Mouse (Mus musculus): ENCODE results near the gene Olfr1156. TPM values are rescaled to one million over a fixed set of nuclear protein-coding genes. Genes with fewer than 3 reads are reported as not detected.

Gene Olfr1156
- polyA plus RNA-seq (2015; fragmentation: Nextera tagmentation; extraction: Ambion mirVana), result not detected in 2 replicates

DNA sequence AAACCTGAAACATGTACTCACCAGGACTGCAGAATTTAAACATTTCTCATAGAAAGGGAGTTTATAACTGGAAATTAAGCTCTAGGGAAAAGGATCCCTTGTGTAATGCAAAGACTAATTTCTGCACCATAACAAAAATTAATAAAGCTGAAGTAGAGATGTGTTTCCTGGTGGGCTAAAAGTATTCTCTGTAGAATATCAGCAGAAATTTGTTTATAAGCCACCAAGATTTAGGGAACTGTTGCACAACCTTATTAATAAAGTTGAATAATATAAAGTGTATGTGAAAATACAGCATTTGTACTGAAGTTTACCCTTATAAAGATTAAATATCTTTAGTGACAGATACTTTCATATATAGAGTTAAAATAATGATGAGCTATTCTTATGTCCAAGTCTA is at the start of gene Olfr1156:
Gene Olfr1156 (minus strand): TSS at position 101 of the 400 bp plus-strand sequence.
- no peaks in the 10 kb centered on the region for H3K27me3 ChIP-seq
- H3K4me1 ChIP-seq (replicated peaks), result no peaks in the 10 kb centered on the region
- no peak within 1 kb of the TSS for H3K4me2 ChIP-seq
- ATAC-seq (ENCODE audit: low read depth) (no peak), DNase-seq (no peak)
- H3K9me3 ChIP-seq (replicated peaks), result no peaks in the 10 kb centered on the region
- H3K27ac ChIP-seq, result no peak within 1 kb of the TSS
- no peak within 1 kb of the TSS for H3K9ac ChIP-seq
- H3K36me3 ChIP-seq, result no peaks in the 10 kb centered on the region
- no peak within 1 kb of the TSS for H3K4me3 ChIP-seq (replicated peaks)

- Histone ChIP-seq H3K9ac (no peak within 1 kb of the TSS), H3K4me2 (no peak within 1 kb of the TSS), H3K9me3 (replicated peaks) (no peaks in the 10 kb centered on the region), H3K27ac (no peak within 1 kb of the TSS), H3K27me3 (no peaks in the 10 kb centered on the region), H3K4me3 (replicated peaks) (no peak within 1 kb of the TSS), H3K4me1 (replicated peaks) (no peaks in the 10 kb centered on the region), H3K36me3 (no peaks in the 10 kb centered on the region)
- no peak for ATAC-seq (ENCODE audit: low read depth)
- no peak for DNase-seq
These were observed 36.9 kb upstream of the Olfr1156 start, which contains the start of gene Olfr1158 for GRCm38 (mm10) chr2:87989813-87990212. Olfr1158 (plus strand) TSS chr2:87990113.

DNA sequence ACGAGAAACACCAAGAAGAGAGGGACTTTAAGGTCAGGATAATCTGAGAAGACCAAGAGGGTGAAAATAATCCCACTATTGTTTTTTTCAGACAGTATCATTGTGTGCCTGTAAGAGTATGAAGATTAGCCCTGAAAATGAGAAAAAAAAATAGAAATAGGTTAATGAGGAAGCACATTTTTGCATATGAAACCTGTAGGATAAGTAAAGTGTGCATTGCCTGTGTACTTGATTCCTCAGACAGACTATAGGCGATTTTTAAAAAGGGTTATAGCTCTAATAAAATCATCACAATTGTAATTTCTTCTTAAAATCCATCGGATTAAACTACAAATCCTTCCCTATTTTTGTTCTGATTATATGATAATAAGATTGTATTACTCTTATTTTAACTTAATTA is 21.7 kb upstream of the Olfr1156 start, which contains the start of gene Olfr74:
Gene Olfr74 (minus strand): TSS at position 101 of the 400 bp plus-strand sequence.
- no peaks in the 10 kb centered on the region for H3K9me3 ChIP-seq (replicated peaks)
- no peaks in the 10 kb centered on the region for H3K4me1 ChIP-seq (replicated peaks)
- H3K9ac ChIP-seq, result no peak within 1 kb of the TSS
- DNase-seq (no peak), ATAC-seq (ENCODE audit: low read depth) (no peak)
- WGBS (ENCODE audit: insufficient replicate concordance), result 36% methylated on average over 3 of the region's 3 CpGs
- no peaks in the 10 kb centered on the region for H3K27me3 ChIP-seq
- H3K36me3 ChIP-seq, result no peaks in the 10 kb centered on the region
- no peak within 1 kb of the TSS for H3K27ac ChIP-seq
- no peak within 1 kb of the TSS for H3K4me3 ChIP-seq (replicated peaks)
- no peak within 1 kb of the TSS for H3K4me2 ChIP-seq

GRCm38 (mm10) chr2:87968199-87968598 is 15.3 kb upstream of the Olfr1156 start, which contains the start of gene Olfr1157:
Olfr1157 (minus strand) TSS chr2:87968299.
- Histone ChIP-seq H3K4me3 (replicated peaks) (no peak within 1 kb of the TSS), H3K27ac (no peak within 1 kb of the TSS), H3K4me2 (no peak within 1 kb of the TSS), H3K9ac (no peak within 1 kb of the TSS), H3K36me3 (no peaks in the 10 kb centered on the region), H3K9me3 (replicated peaks) (0 out of 2 replicates have a peak, but pooled peaks cover 4% of the 10 kb centered on the region), H3K4me1 (replicated peaks) (no peaks in the 10 kb centered on the region), H3K27me3 (no peaks in the 10 kb centered on the region)
- DNase-seq, result no peak
- ATAC-seq (ENCODE audit: low read depth), result no peak
- whole genome bisulfite sequencing (ENCODE audit: insufficient replicate concordance), result 84% methylated on average over 4 of the region's 4 CpGs

DNA sequence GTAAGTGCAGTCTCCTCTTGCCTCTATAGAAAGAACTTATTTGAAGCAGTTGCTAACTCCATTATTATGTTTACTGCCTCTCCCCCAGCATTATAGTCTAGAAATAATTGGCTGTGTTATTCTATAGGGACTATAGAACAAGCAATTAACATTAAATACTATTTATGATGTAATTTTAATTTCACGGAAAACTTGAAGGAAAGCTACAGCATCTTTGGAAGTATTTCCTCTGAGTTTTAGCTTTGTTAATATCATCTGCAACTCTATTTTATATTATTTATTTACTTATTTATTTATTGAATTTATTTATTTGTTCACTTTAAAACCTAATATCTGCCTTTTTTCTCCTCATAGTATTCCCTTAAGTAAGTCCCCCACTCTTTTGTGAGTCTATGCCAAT is 7.9 kb downstream of the Olfr1156 start, which contains the start of gene Olfr1155:
Gene Olfr1155 (minus strand): TSS at position 101 of the 400 bp plus-strand sequence.
- Histone ChIP-seq H3K9ac (no peak within 1 kb of the TSS), H3K4me2 (no peak within 1 kb of the TSS), H3K4me1 (replicated peaks) (no peaks in the 10 kb centered on the region), H3K9me3 (replicated peaks) (no peaks in the 10 kb centered on the region), H3K27ac (no peak within 1 kb of the TSS), H3K4me3 (replicated peaks) (no peak within 1 kb of the TSS), H3K27me3 (no peaks in the 10 kb centered on the region), H3K36me3 (no peaks in the 10 kb centered on the region)
- ATAC-seq (ENCODE audit: low read depth) (no peak), DNase-seq (no peak)
- WGBS (ENCODE audit: insufficient replicate concordance), result 97% methylated on average over 1 of the region's 1 CpGs

GRCm38 (mm10) chr2:87905066-87905465 is 47.8 kb downstream of the Olfr1156 start, which contains the start of gene Olfr1154:
Olfr1154 (minus strand) TSS chr2:87905166.
- DNase-seq (no peak), ATAC-seq (ENCODE audit: low read depth) (no peak)
- H3K27ac ChIP-seq, result no peak within 1 kb of the TSS
- no peaks in the 10 kb centered on the region for H3K27me3 ChIP-seq
- no peak within 1 kb of the TSS for H3K4me3 ChIP-seq (replicated peaks)
- 72% methylated on average over 1 of the region's 1 CpGs for WGBS (ENCODE audit: insufficient replicate concordance)
- H3K36me3 ChIP-seq, result no peaks in the 10 kb centered on the region
- no peaks in the 10 kb centered on the region for H3K4me1 ChIP-seq (replicated peaks)
- no peak within 1 kb of the TSS for H3K4me2 ChIP-seq
- H3K9me3 ChIP-seq (replicated peaks), result 0 out of 2 replicates have a peak, but pooled peaks cover 2% of the 10 kb centered on the region
- H3K9ac ChIP-seq, result no peak within 1 kb of the TSS

Other genes with a start within 250 kb of the Olfr1156 start
- not detected in 2 replicates for gene Olfr1137, start 239.9 kb downstream of the Olfr1156 start, polyA plus RNA-seq (2015; fragmentation: Nextera tagmentation; extraction: Ambion mirVana)
- gene Olfr1138, start 213.1 kb downstream of the Olfr1156 start, polyA plus RNA-seq (2015; fragmentation: Nextera tagmentation; extraction: Ambion mirVana), result not detected in 2 replicates
- not detected in 2 replicates for gene Olfr1140, start 209.3 kb downstream of the Olfr1156 start, polyA plus RNA-seq (2015; fragmentation: Nextera tagmentation; extraction: Ambion mirVana)
- gene Olfr1141, start 199.1 kb downstream of the Olfr1156 start, polyA plus RNA-seq (2015; fragmentation: Nextera tagmentation; extraction: Ambion mirVana), result not detected in 2 replicates
- not detected in 2 replicates for gene Olfr152, start 173.6 kb downstream of the Olfr1156 start, polyA plus RNA-seq (2015; fragmentation: Nextera tagmentation; extraction: Ambion mirVana)
- not detected in 2 replicates for gene Olfr1143, start 152.5 kb downstream of the Olfr1156 start, polyA plus RNA-seq (2015; fragmentation: Nextera tagmentation; extraction: Ambion mirVana)
- gene Olfr1145, start 143.3 kb downstream of the Olfr1156 start, polyA plus RNA-seq (2015; fragmentation: Nextera tagmentation; extraction: Ambion mirVana), result not detected in 2 replicates
- gene Olfr1148, start 122.6 kb downstream of the Olfr1156 start, polyA plus RNA-seq (2015; fragmentation: Nextera tagmentation; extraction: Ambion mirVana), result not detected in 2 replicates
- gene Olfr1150-ps1, start 109.1 kb downstream of the Olfr1156 start, polyA plus RNA-seq (2015; fragmentation: Nextera tagmentation; extraction: Ambion mirVana), result not detected in 2 replicates
- gene Olfr1151, start 97.2 kb downstream of the Olfr1156 start, polyA plus RNA-seq (2015; fragmentation: Nextera tagmentation; extraction: Ambion mirVana), result not detected in 2 replicates
- not detected in 2 replicates for gene Olfr1152, start 86.6 kb downstream of the Olfr1156 start, polyA plus RNA-seq (2015; fragmentation: Nextera tagmentation; extraction: Ambion mirVana)
- not detected in 2 replicates for gene Olfr1153, start 58.1 kb downstream of the Olfr1156 start, polyA plus RNA-seq (2015; fragmentation: Nextera tagmentation; extraction: Ambion mirVana)
- not detected in 2 replicates for gene Olfr1154, start 47.9 kb downstream of the Olfr1156 start, polyA plus RNA-seq (2015; fragmentation: Nextera tagmentation; extraction: Ambion mirVana)
- not detected in 2 replicates for gene Olfr1155, start 8.0 kb downstream of the Olfr1156 start, polyA plus RNA-seq (2015; fragmentation: Nextera tagmentation; extraction: Ambion mirVana)
- not detected in 2 replicates for gene Olfr1157, start 15.2 kb upstream of the Olfr1156 start, polyA plus RNA-seq (2015; fragmentation: Nextera tagmentation; extraction: Ambion mirVana)
- not detected in 2 replicates for gene Olfr74, start 21.6 kb upstream of the Olfr1156 start, polyA plus RNA-seq (2015; fragmentation: Nextera tagmentation; extraction: Ambion mirVana)
- not detected in 2 replicates for gene Olfr1158, start 37.0 kb upstream of the Olfr1156 start, polyA plus RNA-seq (2015; fragmentation: Nextera tagmentation; extraction: Ambion mirVana)
- gene Olfr1160, start 55.2 kb upstream of the Olfr1156 start, polyA plus RNA-seq (2015; fragmentation: Nextera tagmentation; extraction: Ambion mirVana), result not detected in 2 replicates
- not detected in 2 replicates for gene Olfr1161, start 69.7 kb upstream of the Olfr1156 start, polyA plus RNA-seq (2015; fragmentation: Nextera tagmentation; extraction: Ambion mirVana)
- gene Olfr73, start 84.6 kb upstream of the Olfr1156 start, polyA plus RNA-seq (2015; fragmentation: Nextera tagmentation; extraction: Ambion mirVana), result not detected in 2 replicates
- gene Olfr1162, start 98.0 kb upstream of the Olfr1156 start, polyA plus RNA-seq (2015; fragmentation: Nextera tagmentation; extraction: Ambion mirVana), result not detected in 2 replicates
- not detected in 2 replicates for gene Olfr1163, start 118.7 kb upstream of the Olfr1156 start, polyA plus RNA-seq (2015; fragmentation: Nextera tagmentation; extraction: Ambion mirVana)
- gene Olfr1164, start 140.9 kb upstream of the Olfr1156 start, polyA plus RNA-seq (2015; fragmentation: Nextera tagmentation; extraction: Ambion mirVana), result not detected in 2 replicates
- not detected in 2 replicates for gene Olfr1166, start 175.2 kb upstream of the Olfr1156 start, polyA plus RNA-seq (2015; fragmentation: Nextera tagmentation; extraction: Ambion mirVana)
- gene Olfr1167, start 202.1 kb upstream of the Olfr1156 start, polyA plus RNA-seq (2015; fragmentation: Nextera tagmentation; extraction: Ambion mirVana), result not detected in 2 replicates
- not detected in 2 replicates for gene Olfr1168, start 228.8 kb upstream of the Olfr1156 start, polyA plus RNA-seq (2015; fragmentation: Nextera tagmentation; extraction: Ambion mirVana)